Mouse (Mus musculus): ENCODE results near the gene Trim80.

The Trim80 gene

DNA sequence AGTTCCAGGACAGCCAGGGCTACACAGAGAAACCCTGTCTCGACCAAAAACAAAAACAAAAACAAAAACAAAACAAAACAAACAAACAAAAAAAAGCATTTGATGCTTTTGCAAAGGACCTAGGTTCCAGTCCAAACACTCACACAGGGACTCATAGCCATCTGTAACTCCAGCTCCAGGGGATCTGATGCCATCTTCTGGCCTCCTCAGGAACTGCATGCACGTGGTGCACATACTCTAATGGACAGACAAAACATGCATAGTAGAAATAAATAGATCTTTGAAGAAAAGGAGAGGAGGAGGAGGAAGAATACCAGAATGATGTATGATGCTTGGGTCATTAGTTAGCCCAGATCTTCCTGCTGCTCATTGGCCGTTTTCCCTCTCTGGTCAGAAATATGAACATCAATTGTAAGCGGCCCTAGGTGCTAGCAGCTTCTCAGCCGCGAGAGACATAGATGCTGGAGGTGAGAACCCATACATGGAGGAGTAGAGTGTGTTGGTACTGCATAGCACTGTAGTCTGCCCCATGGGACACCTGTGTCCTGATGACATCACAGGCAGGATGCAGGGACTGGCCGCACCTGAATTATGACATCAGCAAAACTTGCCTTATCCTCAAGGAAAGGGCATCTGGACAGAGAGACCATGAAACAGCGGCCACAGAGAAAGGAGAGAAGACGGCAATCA, at the start of gene Trim80:
Gene Trim80 (plus strand): TSS at position 640 of the 690 bp plus-strand sequence.
- DNase-seq = no peak

DNA sequence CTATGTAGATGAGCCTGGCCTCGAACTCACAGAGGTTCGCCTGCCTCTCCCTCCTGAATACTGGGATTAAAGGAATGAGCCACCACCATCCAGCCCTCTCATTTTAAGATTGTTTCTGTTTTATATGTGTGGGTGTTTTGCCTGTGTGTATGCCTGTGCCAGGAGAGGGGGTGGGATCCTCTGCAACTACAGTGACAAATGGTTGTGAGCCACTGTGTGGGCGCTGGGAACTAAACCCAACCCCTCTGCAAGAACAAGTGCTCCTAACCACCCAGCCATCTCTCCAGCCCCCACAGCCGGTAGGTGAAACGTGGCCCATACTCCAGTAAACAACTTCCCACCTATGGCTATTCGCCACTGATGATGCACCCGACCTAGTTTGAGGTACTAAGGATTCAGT, 49.0 kb upstream of the Trim80 start:
- no peak for DNase-seq

DNA sequence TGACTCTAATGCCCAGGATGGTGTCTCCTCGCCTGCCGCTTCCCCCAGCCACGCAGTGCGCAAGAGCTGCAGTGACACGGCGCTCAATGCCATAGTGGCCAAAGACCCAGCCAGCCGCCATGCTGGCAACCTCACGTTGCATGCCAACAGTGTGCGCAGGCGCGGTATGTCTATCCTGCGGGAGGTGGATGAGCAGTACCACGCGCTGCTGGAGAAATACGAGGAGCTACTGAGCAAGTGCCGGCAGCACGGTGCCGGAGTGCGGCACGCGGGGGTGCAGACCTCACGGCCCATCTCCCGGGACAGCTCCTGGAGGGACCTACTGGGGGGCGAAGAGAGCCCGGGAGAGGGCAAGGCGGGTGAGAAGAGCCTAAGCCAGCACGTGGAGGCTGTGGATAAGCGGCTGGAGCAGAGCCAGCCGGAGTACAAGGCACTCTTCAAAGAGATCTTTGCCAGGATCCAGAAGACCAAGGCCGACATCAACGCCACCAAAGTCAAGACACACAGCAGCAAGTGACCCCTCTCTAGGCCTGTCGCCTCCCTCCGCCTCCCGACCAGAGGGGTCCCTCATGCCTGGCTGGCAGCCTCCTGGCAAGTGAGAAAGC, 46.5 kb upstream of the Trim80 start:
- no peak for DNase-seq

DNA sequence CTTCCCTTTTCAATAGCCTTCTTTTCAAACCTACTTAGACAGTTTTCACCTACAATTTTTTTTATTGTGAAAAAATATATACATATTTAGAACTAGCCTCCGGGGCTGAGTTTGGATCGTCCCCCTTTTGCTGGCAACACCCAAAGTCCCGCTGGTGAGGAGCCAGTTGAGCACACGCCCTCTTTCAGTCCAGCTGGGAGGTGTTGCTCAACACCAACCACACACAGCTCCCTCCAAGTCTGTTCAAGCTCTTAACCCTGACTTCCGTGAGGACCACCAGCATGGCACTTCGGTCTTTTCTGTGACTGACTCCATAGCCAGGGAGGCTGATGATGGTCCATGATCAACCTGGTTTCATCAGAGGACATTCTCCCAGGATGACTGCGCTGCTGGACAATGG, 42.3 kb upstream of the Trim80 start:
- no peak for DNase-seq

DNA sequence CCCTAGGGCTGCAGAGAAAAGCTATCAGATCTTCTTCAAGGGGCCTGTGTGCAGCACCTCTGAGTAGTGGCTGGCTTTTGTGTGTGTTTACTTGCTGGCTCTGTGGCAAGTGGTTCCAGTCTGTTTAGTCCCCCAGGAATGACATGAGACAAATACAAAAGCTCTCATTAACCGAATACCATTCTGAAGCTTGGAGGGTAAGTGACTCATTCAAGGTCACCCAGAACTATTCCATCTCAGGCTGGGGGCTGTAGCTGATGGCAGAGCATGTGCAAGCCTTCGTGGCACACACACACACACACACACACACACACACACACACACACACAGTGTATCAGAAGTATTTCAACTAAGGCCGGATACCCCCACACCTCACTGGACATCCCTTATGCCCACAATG, 40.2 kb upstream of the Trim80 start:
- DNase-seq = no peak

DNA sequence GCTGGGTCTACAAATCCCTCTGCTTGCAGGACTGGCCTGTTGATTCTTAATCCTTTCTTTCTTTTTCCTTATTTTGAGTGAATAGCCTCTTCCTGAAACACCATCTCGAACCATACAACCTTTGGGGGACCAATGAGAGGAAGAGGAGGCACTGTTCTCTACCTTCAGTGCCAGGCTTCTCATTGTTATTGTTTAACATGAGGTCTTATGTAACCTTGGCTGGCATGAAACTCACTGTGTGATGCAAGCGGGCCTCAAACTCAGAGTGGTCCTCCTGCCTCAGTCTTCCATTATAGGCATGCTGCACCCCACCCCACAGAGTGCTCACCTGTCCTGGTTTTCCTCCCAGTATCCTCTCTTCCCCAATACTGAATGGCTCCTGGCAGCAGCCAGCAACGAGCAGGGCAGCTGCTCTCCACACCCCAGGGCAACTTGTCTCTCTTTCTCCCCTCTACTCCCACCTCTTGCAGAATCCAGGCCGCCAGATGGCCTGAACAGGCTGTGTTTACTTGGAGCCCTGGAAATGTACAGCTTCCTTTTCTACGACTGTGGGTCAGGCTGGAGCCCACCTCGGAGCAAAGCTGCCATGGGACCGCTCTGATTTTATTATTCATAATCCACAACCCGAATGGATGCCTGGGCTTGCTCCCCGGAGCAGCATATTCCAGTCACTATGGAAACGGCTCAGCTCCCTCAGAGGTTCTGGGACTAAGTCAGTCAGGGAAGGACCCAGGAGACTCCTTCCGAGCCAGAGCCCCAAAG, 39.5 kb upstream of the Trim80 start:
- DNase-seq = no peak

DNA sequence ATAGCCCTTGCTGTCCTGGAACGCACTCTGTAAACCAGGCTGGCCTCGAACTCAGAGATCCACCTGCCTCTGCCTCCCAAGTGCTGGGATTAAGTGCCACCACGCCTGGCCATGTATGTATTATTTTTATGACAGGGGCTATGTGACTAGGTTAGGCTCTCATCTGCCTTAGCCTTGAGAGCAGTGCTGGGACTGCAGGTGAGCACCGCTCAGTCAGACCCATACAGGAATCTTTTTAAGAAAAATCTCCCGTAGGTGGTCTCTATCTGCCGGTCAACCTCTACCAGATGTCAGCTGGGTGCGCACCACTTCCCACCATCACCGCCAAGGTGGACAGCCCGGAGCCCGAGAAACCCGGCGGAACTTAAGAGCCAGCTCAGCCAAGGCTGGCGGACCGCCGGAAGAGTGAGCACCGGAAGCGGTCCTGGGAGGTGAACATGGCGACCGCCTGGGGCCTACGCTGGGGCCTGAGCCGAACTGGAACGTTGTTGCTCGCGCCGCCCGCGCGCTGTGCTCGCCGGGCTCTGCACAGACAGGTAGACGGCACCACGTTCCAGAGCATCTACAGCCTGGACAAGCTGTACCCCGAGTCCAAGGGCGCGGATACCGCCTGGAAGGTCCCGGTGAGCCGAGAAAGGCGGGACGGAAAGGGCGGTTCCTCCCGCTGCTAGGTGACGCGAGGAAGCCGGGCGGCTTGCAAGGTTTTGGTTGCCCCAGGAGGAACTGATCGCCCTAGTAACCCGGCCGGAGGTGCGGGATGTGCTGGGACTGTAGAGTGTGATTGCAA, 36.8 kb upstream of the Trim80 start, which contains the start of gene Mrpl58:
Gene Mrpl58 (plus strand): TSS at position 415 of the 787 bp plus-strand sequence.
- DNase-seq = peak; percentile 91

DNA sequence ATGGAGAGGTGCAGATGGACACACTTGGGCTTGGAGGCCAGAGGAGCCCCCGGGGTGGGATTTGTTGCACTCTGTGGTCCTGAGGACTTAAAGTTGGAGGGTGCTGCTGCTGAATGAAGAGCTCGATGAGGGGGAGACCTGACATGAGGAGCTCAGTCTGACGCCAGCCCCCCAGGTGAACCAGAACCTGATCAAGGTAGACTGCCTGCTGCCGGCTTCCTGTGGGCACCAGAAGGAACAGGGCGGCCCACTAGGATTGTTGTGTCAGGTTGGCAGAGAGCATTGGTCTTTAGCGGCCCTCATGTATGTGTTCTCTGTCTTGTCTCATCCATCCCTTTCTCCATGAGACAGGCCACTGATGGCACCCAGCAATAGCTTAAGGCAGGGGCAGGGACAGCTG, 34.6 kb upstream of the Trim80 start:
- DNase-seq = no peak

DNA sequence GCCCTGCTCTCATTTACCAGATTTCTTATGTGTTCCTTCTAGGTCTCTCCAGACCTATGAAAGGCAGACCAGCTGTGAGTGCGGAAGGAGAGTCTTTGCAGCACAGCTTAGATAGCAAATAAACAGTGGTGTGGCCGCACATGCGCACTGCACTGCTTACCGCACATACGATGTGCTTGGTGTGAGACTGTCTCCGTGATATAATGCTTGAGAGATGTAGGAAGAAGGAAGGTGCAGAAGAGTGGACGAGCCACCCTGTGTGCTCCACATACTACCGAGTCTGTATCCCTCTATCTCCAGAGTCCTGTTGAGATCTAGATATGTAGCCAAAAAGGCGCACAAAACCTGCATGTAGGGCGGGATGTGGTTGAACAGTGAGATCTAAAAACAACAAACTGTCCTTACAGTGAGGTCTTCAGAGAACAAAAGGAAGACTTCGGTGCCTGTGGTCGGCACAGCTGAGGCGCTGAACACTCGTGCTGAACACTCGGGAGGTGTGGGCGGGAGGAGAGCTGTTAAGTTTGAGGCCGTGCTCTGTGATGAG, 33.4 kb upstream of the Trim80 start:
- DNase-seq = no peak

DNA sequence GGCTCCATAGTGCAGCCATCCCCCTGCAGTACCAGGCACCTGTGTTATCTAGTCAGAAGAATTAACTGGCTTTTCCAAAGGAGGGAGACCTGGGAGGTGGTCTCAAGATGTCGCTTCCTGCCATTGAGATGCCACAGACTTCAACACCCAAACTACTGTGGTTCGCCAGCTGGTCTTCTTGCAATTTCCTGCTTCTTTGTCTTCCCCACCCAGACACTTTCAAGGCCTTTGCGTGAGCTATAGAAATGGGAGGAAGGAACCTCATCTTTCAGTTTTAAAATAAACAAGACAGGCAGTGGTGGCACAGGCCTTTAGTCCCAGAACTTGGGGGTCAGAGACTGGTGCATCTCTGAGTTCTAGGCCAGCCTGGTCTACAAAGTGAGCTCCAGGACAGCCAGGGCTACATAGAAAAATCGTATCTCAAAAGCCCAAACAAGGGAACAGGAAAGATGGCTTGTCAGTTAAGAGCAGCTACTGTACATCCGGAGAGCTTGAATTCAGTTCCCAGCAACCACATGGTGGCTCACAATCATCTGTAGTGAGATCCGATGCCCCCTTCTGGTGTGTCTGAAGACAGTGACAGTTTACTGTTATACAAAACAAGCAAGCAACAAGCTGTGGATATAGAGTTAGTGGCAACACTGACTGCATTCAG, 32.0 kb upstream of the Trim80 start:
- DNase-seq = no peak

DNA sequence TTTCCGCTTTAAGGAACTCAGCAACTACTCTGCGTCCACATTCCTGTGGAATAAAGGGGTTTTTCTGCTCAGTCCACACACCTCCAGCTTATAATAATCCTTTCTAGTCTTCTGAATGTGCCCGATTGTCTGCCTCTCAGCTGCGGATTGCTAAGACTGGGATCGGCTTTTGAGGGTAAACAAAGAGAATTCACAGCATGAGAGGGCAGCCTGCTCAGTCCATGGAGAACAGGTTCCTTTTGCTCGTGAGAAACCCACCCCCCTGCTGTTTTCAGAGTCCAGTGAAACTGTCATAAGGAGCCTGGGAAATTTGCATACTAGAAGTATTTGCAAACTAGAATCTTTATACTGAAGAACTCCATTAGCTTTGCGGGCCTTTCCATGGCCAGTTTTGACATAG, 30.8 kb upstream of the Trim80 start:
- DNase-seq = no peak

DNA sequence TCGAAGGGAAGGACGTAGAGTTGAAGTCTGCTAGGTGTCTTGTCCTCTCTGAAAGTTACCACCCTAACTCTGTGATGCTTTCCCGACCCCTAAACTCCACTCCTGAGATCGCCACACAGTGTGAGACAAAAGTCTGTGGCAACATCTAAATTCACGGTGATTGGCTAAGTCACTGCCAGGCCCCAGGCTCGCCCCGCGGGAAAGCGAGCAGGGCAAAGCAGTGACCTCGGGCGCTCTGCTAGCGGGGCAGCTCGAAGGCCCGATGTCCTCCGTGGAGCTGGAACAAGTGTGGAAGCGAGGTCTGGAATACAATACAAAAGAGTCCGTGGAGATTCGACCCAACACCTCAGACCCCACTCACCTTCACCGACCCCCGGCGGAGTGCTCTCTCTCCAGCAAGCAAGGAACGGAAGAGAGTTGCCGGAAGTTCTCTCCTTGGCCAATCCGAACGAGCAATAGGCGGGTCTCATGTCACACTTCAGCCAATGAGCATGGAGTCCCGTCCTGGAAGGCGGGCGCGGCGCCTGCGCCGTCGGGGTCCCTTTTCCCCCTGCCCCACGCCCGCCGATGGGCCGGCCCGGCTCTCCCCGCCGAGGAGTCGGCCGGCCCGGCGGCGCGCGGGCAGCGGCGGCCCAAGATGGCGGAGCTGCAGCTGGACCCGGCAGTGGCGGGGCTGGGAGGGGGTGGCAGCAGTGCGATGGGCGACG, 20.7 kb upstream of the Trim80 start, which contains the start of the genes Atp5h and Kctd2:
Gene Atp5h (minus strand): TSS at position 432 of the 707 bp plus-strand sequence.
Gene Kctd2 (plus strand): TSS at position 598 of the 707 bp plus-strand sequence.
- peak; percentile 96 for DNase-seq

DNA sequence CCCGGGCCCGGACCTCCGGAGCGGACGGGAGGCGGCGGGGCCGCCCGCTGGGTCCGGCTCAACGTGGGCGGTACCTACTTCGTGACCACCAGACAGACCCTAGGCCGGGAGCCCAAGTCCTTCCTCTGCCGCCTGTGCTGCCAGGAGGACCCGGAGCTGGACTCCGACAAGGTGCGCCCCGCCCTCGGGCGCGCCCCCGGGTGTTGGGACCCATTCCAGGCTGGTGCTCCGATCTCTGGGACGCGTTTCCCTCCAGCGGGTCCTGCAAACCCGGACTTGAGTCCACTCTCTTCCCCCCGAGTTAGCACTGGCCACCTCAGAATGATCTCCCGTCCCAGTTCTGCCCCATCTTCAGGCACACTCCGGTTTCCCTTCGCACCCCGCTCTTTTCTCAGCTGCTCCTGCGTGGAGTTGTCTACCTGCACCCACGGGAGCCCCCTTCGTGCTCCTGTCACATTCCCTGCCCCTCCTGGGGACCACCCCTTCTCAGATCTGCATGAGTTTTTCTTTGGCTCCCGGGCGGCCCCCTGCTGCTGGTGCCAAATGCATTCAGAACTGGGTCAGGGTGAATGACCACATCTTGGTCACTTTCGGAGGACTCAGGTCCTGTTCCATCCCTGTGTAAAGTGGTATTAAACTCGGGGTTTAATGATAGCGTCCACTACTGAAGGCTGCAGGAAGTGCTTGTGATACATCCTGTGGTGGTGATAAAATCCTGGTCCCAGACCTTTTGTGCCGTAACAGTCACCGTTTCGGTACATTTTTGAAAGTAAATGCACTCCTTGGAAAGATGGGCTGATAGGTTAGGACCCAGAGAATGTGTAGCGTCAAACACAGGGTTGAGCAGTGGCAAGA, 19.8 kb upstream of the Trim80 start:
- peak; percentile 80 for DNase-seq

DNA sequence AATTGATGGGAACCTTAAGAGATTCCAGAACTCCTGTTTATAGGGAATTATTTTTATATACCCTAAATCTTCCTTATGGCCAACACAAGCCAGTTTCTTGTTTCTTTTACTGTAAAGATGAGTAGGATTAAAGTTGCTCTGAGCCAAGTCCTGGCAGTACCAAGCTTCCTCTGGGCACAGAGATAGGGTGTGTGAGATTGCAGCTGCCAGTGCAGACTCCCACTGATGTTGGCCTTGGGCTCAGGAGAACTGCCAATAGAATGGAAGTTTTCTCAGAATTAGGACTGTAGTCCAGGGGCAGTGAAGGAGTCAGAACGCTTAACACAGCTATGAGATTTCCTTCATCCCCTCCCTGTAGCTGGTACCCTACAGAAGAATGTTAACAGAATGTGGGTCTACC, 19.0 kb upstream of the Trim80 start:
- no peak for DNase-seq

DNA sequence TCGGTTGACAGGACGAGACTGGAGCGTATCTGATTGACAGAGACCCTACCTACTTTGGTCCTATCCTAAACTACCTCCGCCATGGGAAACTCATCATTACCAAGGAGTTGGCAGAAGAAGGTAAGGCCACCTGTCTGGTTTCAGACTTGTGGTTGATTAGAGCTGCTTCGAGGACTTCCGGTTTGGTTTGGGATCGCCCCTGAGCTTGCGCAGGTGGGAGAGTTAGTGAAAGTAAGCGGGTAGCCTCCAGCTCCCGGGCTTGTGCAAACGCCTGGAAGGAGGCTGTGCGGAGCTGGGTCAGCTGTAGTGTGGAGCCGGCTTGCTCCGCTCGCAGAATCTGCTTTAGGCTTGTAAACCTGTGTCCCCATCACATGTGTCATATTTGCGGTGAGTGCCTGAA, 18.4 kb upstream of the Trim80 start:
- no peak for DNase-seq

DNA sequence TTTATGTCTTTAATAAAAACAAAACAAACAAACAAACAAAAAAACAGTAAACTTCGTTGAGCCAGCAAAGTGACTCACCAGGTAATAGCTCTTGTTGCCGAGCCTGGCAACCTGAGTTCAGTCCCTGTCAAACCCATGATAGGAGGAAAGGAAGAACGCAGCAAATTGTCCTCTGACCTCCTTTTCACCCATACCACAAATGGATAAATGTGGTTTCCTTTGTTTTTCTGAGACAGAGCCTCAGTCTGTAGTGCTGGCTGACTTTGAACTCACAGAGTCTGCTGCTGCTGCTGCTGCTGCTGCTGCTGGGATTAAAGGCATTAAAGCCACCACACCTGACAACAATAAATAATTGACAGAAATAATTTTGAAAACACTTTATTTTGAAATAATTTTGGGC, 17.3 kb upstream of the Trim80 start:
- DNase-seq = no peak

DNA sequence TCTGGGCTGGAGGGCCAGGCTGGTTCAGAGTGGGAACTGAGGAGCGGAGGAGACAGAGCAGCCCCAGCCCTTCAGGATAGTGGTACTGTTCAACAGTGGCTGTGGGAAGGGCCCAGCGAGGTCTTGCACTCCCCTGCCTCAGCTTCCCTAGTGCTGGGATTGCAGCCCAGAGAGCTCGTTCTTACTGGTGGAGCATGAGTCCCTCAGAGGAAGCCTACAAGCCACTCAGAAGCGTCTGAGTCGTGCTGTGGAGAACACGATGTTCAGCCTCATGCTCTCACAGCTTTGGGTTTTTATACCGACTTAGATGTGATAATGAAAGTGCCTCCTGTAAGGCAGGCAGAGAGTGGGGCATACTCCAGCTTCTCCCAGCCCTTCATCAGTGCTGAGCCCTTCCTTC, 15.7 kb upstream of the Trim80 start:
- DNase-seq = no peak

DNA sequence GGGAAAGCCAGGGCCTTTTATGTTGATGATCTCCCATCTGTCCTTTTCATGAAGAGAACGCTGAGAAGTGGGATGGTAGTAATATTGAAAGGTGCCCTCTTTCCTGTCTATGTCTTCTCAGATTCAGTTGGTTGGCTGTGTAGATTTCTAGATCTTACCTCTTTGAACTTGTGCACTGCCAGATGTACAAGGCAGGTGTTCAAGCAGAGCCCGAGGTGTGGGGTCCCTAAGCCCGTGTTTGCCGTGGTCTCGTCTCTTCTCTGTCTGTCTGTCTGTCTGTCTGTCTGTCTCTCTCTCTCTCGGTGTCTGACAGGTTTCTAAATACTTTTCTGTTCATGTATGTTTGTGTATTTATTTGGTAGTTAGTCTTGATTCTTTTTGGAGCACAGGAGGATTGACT, 14.7 kb upstream of the Trim80 start:
- DNase-seq = no peak

DNA sequence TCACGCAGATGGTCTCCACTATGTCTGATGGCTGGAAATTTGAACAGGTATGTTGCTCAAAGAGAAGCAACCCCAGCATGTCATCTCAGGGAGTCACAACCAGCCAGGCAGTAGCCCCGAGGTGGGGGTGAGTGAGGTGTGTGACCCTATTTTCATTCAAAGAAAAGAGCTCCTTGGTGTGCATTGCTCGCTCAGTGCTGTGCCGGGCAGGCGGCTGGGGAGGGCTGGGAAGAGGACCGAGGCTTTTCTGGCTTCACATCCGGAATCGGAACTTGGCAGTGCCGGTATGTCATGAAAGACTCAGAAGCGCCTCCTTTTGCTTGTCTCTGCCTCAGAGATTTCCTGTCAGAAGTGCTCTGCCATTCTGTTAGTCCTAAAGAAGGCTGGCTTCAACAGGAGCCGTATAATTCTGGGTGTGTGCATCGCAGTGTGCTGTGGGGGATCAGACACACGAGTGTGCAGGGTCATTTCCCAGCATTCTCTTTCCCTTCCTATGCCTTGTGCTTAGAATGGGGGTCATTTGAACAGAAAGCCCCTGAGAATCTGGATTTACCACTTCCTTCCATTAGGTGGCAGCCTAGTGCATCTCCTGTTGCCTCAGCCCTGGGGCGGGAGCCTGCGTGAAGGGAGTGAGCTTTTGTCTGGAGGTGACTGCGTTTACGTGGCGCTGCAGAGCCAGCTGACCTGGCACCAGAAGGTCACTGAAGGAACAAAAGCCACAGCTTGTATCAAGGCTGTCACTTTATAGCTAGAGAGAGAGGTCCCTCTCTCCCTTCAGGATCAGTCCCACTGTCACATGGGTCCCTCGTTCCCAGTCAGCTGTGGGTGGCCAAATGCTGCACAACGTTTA, 12.6 kb upstream of the Trim80 start:
- peak; percentile 86 for DNase-seq

DNA sequence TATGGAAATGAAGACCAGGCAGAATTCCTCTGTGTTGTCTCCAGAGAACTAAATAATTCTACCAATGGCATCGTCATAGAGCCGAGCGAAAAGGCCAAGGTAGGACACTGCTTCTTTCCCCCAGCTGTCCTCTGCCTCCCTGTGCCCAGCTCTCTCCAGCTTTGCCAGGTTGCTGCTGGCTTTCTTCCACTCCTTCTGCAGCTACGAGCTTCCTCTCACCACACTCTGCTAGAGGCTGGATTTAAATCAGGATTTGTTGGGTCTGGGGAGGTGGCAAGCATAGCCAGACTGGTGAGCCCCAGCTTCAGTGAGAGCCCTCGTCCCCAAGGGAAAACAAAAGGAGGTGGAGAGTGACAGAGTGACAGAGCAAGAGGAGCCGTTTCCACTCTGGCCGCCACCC, 11.0 kb upstream of the Trim80 start:
- no peak for DNase-seq
